Mouse (Mus musculus) thymus, adult 18-20 months (tissue): Measurements from ENCODE around the gene Rpp38.

Experiments
- DNase-seq, 2 experiments: peaks; one replicate each; pipeline ENCODE4 v3.0.0; 2022; ENCODE audit warnings: mixed read lengths in 2 of 2

Rpp38 gene

GRCm38 (mm10) chr2:3285181-3285530, 47.3 kb downstream of the Rpp38 start:
- no peak for DNase-seq

DNA sequence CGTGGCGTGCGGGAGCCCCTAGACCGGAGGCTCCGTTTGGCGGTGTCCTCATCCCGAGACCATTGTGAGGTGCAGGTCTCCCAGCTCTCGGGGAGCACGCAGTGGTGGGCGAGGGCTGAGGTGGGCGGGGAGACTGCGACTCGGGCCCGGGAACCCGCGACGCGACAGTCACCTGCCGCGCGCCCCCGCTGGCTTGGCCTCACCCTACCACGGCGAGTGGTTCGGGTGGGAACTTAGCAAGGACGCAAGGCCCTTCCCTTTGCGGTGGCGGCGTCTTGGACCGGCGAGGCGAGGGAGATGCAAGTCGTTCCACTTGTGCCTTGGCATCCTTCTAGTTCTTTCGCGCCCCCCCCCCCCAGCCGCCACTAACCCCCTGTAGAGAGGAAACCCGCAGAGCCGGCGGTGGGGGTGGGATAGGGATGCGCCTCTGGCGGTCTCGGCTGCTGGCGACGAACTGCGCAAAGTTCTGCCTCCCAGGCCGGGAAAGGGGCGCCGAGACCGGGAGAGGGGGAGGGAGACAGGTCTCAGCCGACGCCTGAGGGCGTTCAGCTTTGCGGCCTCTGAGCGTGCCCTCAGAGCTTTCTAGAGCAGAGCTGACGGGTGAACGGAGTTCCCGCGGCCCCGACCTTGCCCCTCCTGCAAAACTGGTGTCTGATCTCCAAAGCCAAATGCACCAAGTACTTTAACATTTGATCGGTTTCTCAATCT, 47.8 kb downstream of the Rpp38 start:
- DNase-seq: peak; percentile 68 to 74

DNA sequence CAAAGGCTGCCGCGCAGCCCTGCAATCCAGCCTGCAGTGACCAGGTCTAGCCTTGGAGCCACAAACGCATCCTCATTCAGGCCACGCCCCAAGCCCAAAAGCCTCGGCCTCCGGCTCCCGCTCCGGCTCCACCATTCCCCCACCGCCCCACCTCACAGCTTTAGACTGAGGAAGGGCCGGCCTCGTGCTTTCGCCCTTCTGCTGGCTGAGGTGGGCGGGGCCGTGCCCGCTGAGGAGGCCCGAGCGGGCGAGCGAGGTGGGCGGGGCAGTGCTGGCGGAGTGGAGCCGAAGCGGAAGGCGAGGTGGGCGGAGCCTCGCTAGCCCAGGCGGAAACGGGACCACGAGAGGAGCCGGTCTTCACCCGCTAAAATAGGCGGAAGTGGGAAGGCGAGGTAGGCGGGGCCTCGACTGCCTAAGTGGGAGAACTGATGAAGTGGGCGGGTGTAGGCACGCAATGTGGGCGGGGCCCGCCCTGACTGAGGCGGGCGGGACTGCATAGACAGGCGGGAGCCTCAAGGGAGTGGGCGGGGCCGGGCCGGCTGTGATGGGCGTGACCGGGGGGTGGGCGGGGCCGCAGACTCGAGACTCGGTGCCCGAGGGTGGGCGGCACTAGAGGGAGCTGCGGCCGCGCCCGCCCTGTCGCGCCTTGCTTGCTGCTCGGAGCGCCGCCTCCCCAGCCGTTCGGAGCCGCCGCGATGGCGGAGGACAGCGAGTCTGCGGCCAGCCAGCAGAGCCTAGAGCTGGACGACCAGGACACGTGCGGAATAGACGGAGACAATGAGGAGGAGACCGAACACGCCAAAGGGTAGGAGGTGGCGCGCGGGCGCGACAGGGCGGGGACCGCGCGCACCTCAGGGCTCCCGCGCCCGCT, 48.6 kb downstream of the Rpp38 start, which contains the start of gene Nmt2:
TSS of gene Nmt2 (plus strand) at position 611 of the 871 bp plus-strand sequence.
- DNase-seq: peak; percentile 100

GRCm38 (mm10) chr2:3282866-3283601, 49.4 kb downstream of the Rpp38 start:
- DNase-seq: peak in 1 of 2 experiments; percentile 3

- DNase-seq: no peak
These were observed 51.1 kb downstream of the Rpp38 start for GRCm38 (mm10) chr2:3281311-3281710.
